Mouse (Mus musculus): Measurements from ENCODE around the gene Pklr. TPM values are rescaled to one million over a fixed set of nuclear protein-coding genes. Genes with fewer than 3 reads are reported as not detected.

The Pklr gene
- polyA plus RNA-seq (2014; fragmentation: Nextera tagmentation; extraction: Ambion mirVana) = 0.66 TPM in 1 of 2 replicates, not detected in the other

- Histone ChIP-seq H3K4me2 (ENCODE audit: low read depth, low read length) (no peak within 1 kb of the TSS), H3K4me1 (ENCODE audit: control insufficient read depth, insufficient read depth, low read length) (no peaks in the 10 kb centered on the region), H3K27me3 (ENCODE audit: control insufficient read depth, insufficient read depth, low read length) (no peaks in the 10 kb centered on the region), H3K27ac (ENCODE audit: low read depth, low read length) (no peak within 1 kb of the TSS), H3K4me3 (ENCODE audit: low read depth, low read length) (no peak within 1 kb of the TSS), H3K36me3 (ENCODE audit: control insufficient read depth, insufficient read depth, low read length) (no peaks in the 10 kb centered on the region), H3K9me3 (ENCODE audit: control insufficient read depth, low read length) (no peaks in the 10 kb centered on the region), H3K9ac (replicated peaks; ENCODE audit: low read depth, low read length) (no peak within 1 kb of the TSS)
- WGBS = 56% methylated on average over 3 of the region's 3 CpGs
- ATAC-seq (ENCODE audit: low read depth) = no peak
Measured at GRCm38 (mm10) chr3:89135958-89136357, at the start of gene Pklr. Gene Pklr, plus strand, starts transcription at chr3:89136142.

GRCm38 (mm10) chr3:89087338-89088110 lies 48.4 kb upstream of the Pklr start:
- H3K9ac ChIP-seq (replicated peaks; ENCODE audit: low read depth, low read length) = no peak overlapping the region
- H3K4me2 ChIP-seq (ENCODE audit: low read depth, low read length) = no peak overlapping the region
- no peaks in the 10 kb centered on the region for H3K9me3 ChIP-seq (ENCODE audit: control insufficient read depth, low read length)
- WGBS = 42% methylated on average over 21 of the region's 21 CpGs
- peaks cover 13% of the 10 kb centered on the region; the same call in 1 of the 2 replicates for H3K4me1 ChIP-seq (ENCODE audit: control insufficient read depth, insufficient read depth, low read length)
- no peak for ATAC-seq (ENCODE audit: low read depth)
- H3K27me3 ChIP-seq (ENCODE audit: control insufficient read depth, insufficient read depth, low read length) = no peaks in the 10 kb centered on the region
- H3K36me3 ChIP-seq (ENCODE audit: control insufficient read depth, insufficient read depth, low read length) = peaks cover 15% of the 10 kb centered on the region
- no peak overlapping the region for H3K27ac ChIP-seq (ENCODE audit: low read depth, low read length)
- no peak overlapping the region for H3K4me3 ChIP-seq (ENCODE audit: low read depth, low read length)

- H3K4me1 ChIP-seq (ENCODE audit: control insufficient read depth, insufficient read depth, low read length) = peaks cover 13% of the 10 kb centered on the region; the same call in 1 of the 2 replicates
- no peaks in the 10 kb centered on the region for H3K27me3 ChIP-seq (ENCODE audit: control insufficient read depth, insufficient read depth, low read length)
- H3K9me3 ChIP-seq (ENCODE audit: control insufficient read depth, low read length) = no peaks in the 10 kb centered on the region
- peaks cover 12% of the 10 kb centered on the region for H3K36me3 ChIP-seq (ENCODE audit: control insufficient read depth, insufficient read depth, low read length)
- H3K4me3 ChIP-seq (ENCODE audit: low read depth, low read length) = 0 out of 2 replicates have a peak overlapping the region, but pooled peaks have one; percentile 67
- no peak overlapping the region for H3K9ac ChIP-seq (replicated peaks; ENCODE audit: low read depth, low read length)
- no peak overlapping the region for H3K4me2 ChIP-seq (ENCODE audit: low read depth, low read length)
- no peak for ATAC-seq (ENCODE audit: low read depth)
- WGBS = 70% methylated on average over 14 of the region's 14 CpGs
- no peak overlapping the region for H3K27ac ChIP-seq (ENCODE audit: low read depth, low read length)
Measured at GRCm38 (mm10) chr3:89088974-89089373, 47.0 kb upstream of the Pklr start.

- WGBS = under 1% methylated on average over 36 of the region's 40 CpGs
- Histone ChIP-seq H3K27ac (ENCODE audit: low read depth, low read length) (peak overlapping the region; percentile 52), H3K4me3 (ENCODE audit: low read depth, low read length) (peak overlapping the region; percentile 67), H3K36me3 (ENCODE audit: control insufficient read depth, insufficient read depth, low read length) (peaks cover 15% of the 10 kb centered on the region; the same call in 1 of the 2 replicates), H3K9me3 (ENCODE audit: control insufficient read depth, low read length) (no peaks in the 10 kb centered on the region), H3K9ac (replicated peaks; ENCODE audit: low read depth, low read length) (peak overlapping the region; percentile 79), H3K4me1 (ENCODE audit: control insufficient read depth, insufficient read depth, low read length) (peaks cover 13% of the 10 kb centered on the region; the same call in 1 of the 2 replicates), H3K27me3 (ENCODE audit: control insufficient read depth, insufficient read depth, low read length) (no peaks in the 10 kb centered on the region), H3K4me2 (ENCODE audit: low read depth, low read length) (peak overlapping the region; percentile 97)
- peak; percentile 73 for ATAC-seq (ENCODE audit: low read depth)
Measured at GRCm38 (mm10) chr3:89089882-89090591, 45.9 kb upstream of the Pklr start.

- peak; percentile 35 for ATAC-seq (ENCODE audit: low read depth)
- no peaks in the 10 kb centered on the region for H3K27me3 ChIP-seq (ENCODE audit: control insufficient read depth, insufficient read depth, low read length)
- H3K4me3 ChIP-seq (ENCODE audit: low read depth, low read length) = peak overlapping the region; percentile 67
- peak overlapping the region; percentile 66 for H3K27ac ChIP-seq (ENCODE audit: low read depth, low read length)
- peaks cover 13% of the 10 kb centered on the region; the same call in 1 of the 2 replicates for H3K4me1 ChIP-seq (ENCODE audit: control insufficient read depth, insufficient read depth, low read length)
- H3K36me3 ChIP-seq (ENCODE audit: control insufficient read depth, insufficient read depth, low read length) = peaks cover 21% of the 10 kb centered on the region; the same call in 1 of the 2 replicates
- WGBS = under 1% methylated on average over 71 of the region's 74 CpGs
- peak overlapping the region; percentile 97 for H3K4me2 ChIP-seq (ENCODE audit: low read depth, low read length)
- H3K9ac ChIP-seq (replicated peaks; ENCODE audit: low read depth, low read length) = peak overlapping the region; percentile 79
- H3K9me3 ChIP-seq (ENCODE audit: control insufficient read depth, low read length) = no peaks in the 10 kb centered on the region
Measured at GRCm38 (mm10) chr3:89090694-89091655, 45.0 kb upstream of the Pklr start.

- H3K4me3 ChIP-seq (ENCODE audit: low read depth, low read length) = peak overlapping the region; percentile 67
- H3K27ac ChIP-seq (ENCODE audit: low read depth, low read length) = peak overlapping the region; percentile 29; the same call in 1 of the 2 replicates
- peak overlapping the region; percentile 79 for H3K9ac ChIP-seq (replicated peaks; ENCODE audit: low read depth, low read length)
- H3K4me2 ChIP-seq (ENCODE audit: low read depth, low read length) = peak overlapping the region; percentile 97
- H3K4me1 ChIP-seq (ENCODE audit: control insufficient read depth, insufficient read depth, low read length) = peaks cover 13% of the 10 kb centered on the region; the same call in 1 of the 2 replicates
- H3K36me3 ChIP-seq (ENCODE audit: control insufficient read depth, insufficient read depth, low read length) = peaks cover 25% of the 10 kb centered on the region
- ATAC-seq (ENCODE audit: low read depth) = no peak
- 9% methylated on average over 20 of the region's 20 CpGs for WGBS
- H3K9me3 ChIP-seq (ENCODE audit: control insufficient read depth, low read length) = no peaks in the 10 kb centered on the region
- no peaks in the 10 kb centered on the region for H3K27me3 ChIP-seq (ENCODE audit: control insufficient read depth, insufficient read depth, low read length)
Measured at GRCm38 (mm10) chr3:89091811-89092508, 44.0 kb upstream of the Pklr start.

GRCm38 (mm10) chr3:89092509-89093090 lies 43.3 kb upstream of the Pklr start:
- WGBS = 11% methylated on average over 11 of the region's 11 CpGs
- no peaks in the 10 kb centered on the region for H3K9me3 ChIP-seq (ENCODE audit: control insufficient read depth, low read length)
- peak overlapping the region; percentile 79 for H3K9ac ChIP-seq (replicated peaks; ENCODE audit: low read depth, low read length)
- peak overlapping the region; percentile 97 for H3K4me2 ChIP-seq (ENCODE audit: low read depth, low read length)
- H3K27me3 ChIP-seq (ENCODE audit: control insufficient read depth, insufficient read depth, low read length) = no peaks in the 10 kb centered on the region
- peak overlapping the region; percentile 67 for H3K4me3 ChIP-seq (ENCODE audit: low read depth, low read length)
- H3K36me3 ChIP-seq (ENCODE audit: control insufficient read depth, insufficient read depth, low read length) = peaks cover 27% of the 10 kb centered on the region
- peak overlapping the region; percentile 73 for H3K27ac ChIP-seq (ENCODE audit: low read depth, low read length)
- H3K4me1 ChIP-seq (ENCODE audit: control insufficient read depth, insufficient read depth, low read length) = peaks cover 11% of the 10 kb centered on the region; the same call in 1 of the 2 replicates
- peak; percentile 41 for ATAC-seq (ENCODE audit: low read depth)
